Mouse (Mus musculus) layer of hippocampus, adult 11-12 months (tissue): Measurements from ENCODE around the gene Tesmin.

ENCODE experiments used
- DNase-seq: peaks from one replicate; pipeline ENCODE4 v3.0.0; 2022; ENCODE audit warnings: low spot score

Gene Tesmin

DNA sequence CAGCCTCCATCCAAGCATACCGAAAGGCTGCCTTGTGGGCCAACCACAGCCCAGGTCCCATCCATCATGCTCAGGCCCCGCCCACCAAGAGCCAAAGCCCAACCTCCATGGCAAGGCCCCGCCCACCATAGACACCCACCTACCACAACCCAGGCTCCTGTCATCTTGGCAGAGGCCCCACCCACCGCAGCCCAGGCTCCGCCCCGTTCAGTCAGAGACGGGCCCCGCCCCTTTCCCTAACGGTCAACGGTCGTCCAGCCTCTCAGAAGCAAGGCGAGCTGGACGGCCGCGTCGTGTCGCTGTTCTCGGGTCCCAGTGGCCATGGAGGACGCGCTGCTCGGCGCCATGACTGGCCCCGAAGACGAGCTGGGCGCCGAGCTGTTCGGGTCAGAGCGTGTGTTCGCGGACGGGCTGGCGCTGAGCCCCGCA, at the start of gene Tesmin:
Tesmin (plus strand) TSS at position 229 of the 429 bp plus-strand sequence.
- peak; percentile 87 for DNase-seq

DNA sequence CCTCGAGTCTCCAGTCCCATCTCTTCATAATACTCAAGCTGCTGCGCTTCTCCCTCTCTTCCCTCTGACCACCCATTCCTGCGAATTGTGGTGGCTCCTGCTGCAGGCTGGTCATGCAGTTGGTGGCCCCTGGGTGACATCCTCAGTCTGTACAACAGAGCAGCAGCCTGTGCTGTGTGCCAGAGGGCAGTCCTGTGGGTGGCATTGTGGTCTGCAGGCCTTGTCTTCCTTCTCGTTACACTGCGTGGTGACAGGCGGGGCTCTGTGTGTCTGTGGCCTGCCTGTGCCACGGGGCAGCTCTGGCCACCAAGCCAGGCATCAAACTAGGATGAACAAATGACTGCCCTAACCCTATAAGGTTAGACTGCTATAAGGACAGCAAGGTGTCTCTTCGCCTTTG, 49.5 kb upstream of the Tesmin start:
- DNase-seq = no peak

DNA sequence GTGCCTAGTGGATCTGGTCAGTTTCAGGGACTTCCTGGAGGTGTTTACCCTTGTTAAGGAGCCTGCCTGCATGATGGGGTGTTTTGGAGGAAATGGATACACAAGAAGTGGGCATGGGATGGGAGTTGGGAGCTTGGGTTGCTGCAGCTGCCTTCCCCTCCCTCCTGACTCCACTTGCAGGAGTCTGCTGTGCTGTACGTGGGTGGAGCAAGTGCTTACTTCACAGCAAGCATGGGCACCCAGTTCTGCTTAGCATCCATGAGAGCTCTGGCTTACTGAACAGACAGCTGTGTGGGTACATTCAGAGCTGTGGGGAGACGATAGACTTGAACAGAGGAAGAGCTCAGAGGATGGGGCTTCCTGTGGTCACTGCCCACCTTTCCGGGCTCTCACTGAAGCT, 47.6 kb upstream of the Tesmin start:
- no peak for DNase-seq

DNA sequence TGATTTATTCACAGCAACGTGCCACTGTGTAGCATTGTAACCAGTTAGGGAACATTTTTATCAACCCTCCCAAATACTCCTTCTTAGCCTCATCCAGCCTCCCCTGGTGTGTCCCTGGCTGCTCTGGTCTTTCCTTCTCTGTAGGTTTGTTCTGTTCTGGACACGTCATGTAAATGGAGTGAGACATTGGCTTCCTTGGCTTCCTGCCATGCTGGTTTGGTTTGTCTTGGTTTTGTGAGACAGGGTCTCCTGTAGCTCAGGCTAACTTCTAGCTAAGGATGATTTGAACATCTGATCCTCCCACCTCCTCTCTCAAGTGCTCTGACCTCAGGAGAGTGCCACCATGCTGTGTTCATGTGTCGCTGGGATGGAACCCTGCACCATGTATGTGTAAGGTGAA, 44.7 kb upstream of the Tesmin start:
- DNase-seq = no peak

DNA sequence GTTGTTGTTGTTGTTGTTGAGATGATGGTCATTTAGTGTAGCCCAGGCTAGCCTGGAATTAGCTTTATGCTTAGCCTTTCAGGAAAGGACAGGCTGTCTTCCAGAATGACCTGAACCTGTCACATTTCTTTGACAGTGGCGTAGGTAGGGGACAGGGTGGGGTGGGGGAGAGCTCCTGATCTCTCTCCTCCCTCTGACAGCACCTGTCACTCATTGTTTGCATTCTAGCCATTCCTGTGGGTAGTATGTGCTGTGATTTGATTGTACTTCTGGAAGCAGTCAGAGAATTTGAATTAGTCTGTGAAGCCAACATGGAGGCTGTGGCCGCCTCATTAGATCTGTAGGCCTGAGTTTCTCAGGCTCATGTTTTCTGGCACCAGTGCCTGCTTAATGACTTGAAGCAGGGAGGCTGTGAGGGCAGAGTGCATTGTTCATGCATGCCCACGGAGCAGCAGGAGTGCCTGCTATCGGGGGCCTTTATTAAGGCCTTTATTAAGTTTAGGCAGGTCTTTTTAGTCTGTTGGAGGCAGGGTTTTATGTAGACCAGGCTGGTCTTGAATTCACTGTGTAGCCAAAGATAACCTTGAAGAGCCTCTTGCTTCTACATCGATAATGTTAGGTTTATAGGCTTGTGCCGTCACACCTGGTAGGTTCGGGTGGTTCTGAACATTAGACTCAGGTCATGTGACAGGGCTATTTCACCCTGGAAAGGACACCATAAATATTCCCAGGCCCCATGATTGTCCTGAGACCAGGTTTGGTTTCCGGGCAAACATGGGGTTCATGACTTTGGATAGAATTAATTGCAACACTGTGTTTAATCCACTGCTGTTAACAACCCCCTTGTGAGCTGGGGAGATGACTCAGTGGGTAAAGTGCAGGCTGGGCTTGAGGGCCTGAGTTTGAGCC, 43.8 kb upstream of the Tesmin start:
- no peak for DNase-seq

DNA sequence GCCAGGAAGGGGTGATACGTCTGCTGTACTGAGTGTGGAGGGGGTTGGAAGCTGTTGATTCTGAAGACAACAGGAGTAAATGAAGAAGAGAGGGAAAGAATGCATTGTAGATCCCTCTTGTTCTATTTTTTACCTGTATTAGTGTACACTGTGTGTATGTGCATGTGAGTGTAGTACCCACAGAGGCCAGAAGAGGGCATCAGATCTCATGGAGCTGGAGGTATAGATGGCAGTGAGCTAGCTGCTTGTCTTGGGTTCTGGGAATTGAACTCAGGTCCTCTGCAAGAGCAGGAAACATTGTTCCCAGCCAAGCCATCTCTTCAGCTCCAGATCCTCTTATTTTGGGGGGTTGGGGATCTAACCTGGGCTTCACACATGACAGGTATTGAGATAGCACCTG, 40.9 kb upstream of the Tesmin start:
- DNase-seq = no peak

DNA sequence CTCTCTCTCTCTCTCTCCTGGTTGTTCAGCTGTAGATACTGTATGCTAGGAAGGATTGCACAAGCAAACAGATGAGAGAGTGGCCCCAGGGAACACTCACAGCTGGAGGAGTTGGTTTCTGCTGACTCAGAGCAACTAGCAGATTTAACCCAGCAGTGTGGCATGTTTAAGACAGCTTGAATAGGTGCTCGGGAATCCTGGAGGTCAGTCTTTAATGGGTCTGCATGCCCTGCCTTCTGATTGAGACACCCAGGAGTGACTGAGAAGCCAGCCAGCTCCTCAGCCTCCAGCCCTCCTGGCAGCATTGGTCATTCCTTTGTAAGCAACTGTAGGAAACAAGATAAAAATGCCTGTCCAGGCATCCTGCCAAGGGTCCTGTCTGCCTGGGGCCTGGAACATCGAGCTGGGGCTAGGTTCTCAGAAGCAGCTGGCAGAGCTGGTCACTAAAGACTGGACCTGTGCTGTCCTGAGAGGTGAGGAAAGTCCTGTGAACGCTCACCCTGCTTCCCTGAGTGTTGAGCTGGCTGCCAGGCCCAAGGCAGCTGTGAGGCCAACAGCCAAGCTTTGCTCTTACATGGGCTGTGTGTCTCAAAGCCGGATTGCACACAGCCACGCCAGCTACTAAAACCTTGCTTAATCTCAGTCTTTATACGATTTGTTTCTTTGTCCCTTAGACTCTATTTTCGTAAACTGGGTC, 35.1 kb upstream of the Tesmin start:
- peak; percentile 14 for DNase-seq

- DNase-seq = no peak
Measured at GRCm38 (mm10) chr19:3355096-3355495, 33.6 kb upstream of the Tesmin start.

- DNase-seq = no peak
Measured at GRCm38 (mm10) chr19:3356516-3356915, 32.1 kb upstream of the Tesmin start.

- DNase-seq = no peak
Measured at GRCm38 (mm10) chr19:3357620-3358019, 31.0 kb upstream of the Tesmin start.

- DNase-seq = no peak
Measured at GRCm38 (mm10) chr19:3359841-3360588, 28.6 kb upstream of the Tesmin start.

DNA sequence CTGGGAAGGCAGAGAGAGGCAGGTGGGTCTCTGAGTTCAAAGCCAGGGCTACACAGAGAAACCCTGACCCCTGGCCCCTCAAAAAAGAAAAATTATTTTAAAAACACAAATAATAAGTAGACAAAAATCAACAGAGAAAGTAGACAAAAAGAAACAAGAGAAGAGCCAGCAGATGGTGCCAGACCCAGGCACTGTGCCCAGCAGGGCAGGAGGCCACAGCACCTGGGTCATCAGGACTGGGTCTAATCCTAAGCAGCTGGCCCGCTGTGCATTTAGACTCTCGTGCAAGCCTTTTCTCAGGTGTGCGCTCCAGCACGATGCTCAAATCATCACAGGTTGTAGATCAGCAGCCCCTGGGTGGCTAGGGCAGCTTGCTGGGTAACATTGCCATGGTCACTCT, 25.1 kb upstream of the Tesmin start:
- DNase-seq = no peak

DNA sequence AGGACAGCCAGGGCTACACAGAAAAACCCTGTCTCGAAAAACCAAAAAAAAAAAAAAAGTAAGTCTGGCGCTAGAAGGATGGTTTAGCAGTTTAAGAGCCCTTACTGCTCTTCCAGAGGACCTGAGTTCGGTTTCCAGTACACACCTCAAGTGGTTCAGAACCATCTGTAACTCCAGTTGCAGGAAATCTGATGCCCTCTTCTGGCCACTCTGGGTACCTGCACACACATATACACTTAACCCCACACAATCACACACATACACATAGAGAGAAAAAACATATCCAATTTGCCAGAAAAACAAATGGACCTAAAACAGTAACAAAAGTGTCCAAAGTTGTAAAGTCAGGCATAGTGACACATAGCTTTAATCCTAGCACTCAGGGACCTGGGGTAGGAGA, 23.6 kb upstream of the Tesmin start:
- no peak for DNase-seq

DNA sequence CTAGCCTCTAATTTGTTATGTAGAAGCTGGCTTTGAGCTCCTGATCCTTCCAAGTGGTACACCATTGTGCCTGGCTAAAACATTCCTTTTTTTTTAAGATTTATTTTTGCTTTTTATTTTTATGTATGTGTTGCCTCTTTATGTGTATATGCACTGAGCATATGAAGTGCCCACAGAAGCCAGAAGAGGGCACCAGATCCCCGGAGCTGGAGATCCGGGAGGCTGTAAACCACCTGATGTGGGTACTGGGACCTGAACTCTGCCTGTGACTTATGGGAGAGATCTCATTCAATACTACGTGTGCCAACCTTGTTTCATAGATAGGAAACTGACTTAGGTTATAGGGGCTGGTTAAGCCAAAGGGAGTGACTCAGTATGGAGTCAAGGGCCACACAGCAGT, 20.4 kb upstream of the Tesmin start:
- no peak for DNase-seq

GRCm38 (mm10) chr19:3373380-3373779, 15.3 kb upstream of the Tesmin start:
- DNase-seq = no peak

DNA sequence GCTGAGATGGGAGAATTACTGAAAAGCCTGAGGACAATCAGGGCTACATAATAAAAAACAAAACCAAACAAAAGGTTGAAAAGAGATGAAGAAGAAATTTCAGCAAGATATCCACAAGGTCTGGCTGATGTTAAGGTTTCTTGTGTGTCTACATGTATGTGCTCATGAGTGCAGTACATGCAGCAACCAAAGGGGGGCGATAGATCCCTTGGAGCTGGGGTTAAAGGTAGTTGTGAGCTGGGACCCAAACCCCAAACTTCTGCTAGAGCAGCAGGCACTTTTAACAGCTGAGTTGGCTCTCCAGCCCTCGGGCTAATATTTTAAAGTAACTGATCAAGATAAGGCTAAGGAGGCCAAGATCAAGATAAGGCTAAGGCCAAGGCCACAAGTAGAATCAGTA, 14.6 kb upstream of the Tesmin start:
- DNase-seq = no peak

DNA sequence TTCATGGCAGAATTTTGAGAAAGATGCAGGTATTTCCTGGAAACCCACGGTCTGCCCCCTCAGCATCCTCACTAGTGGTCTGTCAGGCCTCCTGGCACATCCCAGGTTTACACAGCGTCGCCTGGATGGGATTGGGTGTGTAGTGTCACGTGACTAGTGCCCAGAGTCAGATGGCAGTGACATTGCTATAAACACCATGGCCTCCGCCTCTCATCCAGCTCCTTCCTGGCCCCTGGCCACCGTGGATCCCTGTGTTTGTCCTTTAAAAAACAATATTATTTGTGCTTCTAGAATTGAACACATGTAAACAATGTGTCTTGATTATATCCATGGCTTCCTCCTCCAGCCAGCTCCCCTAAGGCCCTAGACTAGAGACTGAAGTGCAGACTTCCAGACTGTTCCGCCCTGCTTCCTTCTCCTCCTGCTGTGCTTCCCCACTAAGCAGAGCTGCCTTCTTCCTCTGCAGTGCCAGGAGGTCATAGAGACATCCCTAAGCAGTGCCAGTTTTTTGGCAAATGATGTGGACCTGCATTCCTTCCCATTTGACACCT, 12.6 kb upstream of the Tesmin start:
- DNase-seq = no peak

DNA sequence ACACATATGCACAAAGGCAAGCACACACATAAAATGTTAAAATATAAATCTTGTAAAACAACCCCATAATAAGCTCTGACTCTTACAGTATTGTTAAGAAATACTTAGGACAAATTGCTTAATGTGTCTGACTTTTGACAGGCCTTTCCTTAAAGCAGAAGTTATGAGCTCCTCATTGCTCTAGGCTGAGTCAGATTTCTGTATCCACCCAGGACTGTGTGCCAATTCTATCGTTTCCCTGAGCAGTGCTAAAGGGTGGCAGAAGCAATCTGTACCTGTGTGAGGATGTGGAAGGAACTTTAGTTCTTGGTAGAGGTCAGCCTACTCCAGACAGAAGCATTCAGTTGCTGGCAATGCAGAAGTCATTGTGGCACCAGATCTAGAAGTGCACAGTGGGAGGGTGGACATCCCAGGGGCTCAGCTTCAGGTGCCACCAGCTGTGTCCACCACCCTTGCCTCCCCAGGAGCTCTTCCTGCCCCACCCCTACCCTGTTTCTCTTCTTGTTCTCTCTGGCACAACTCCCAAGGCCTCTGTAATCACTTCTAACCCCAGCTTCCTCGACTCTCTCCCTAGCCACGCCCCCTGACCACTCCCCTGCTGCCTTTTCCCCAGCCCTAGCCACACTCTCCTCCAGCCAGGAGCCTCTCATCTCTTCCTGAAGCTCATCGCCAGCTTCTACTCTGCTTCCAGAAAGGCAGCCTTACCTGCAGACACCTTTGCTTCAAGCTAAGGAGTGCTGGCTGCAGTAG, 11.5 kb upstream of the Tesmin start:
- DNase-seq = no peak

- DNase-seq = no peak
Measured at GRCm38 (mm10) chr19:3378614-3379013, 10.0 kb upstream of the Tesmin start.

- DNase-seq = no peak
Measured at GRCm38 (mm10) chr19:3388061-3388460, 596 bp upstream of the Tesmin start.

DNA sequence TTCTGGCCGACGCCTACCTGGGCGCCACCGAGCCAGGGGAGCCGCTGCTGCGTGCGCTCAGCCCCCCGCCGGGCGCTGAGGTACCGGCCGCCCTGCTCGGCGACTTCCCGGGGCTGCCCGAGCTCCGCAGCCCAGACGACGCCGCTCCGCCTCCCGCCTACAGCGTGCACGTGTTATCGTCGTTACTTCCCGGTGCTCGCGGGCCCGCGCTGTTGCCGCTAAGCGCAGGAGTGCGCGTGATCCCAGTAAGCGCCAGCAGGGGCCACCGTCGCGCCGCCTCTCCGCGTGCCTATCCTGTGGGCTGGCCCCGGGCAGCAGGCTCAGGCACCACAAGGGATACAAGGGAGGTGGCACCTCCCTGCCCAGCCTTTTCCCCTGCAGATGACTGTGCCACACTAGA, 432 bp downstream of the Tesmin start:
- DNase-seq = peak; percentile 86

DNA sequence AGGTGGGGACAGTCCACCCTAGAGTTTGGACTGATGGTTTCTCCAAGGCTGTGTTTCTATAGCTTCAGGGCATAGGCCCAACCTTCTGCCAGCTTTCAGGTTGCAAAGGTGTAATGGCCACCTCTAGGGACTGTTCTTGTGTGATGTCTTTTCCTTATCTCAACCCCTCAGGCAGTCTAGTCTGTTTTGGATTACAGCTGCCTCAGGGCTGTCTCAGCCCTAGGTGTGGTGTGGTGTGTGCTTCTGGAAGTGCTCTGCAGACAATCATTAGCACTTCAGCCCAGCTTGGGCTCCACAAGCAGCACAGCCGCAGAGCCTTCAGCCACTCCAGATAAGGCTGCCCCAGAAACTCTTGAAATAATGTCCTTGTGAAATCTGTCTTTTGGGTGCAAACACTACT, 3.7 kb downstream of the Tesmin start:
- no peak for DNase-seq
